Mouse (Mus musculus) neural tube, embryonic 14.5 days (tissue): ENCODE measurements around the gene Plekhf1. TPM values are rescaled to one million over a fixed set of nuclear protein-coding genes. Genes with fewer than 3 reads are reported as not detected.
A peak's percentile ranks its signal among the peaks of the same experiment; 100 is the strongest.

Experiments
- ATAC-seq: fragments of 200-750 bp; cut with Nextera tagmentation; 2 replicates; pipeline ENCODE4 v1.8.0; 2017; ENCODE audit warnings: low read depth, mild to moderate bottlenecking, moderate TSS enrichment, moderate library complexity
- H3K27ac ChIP-seq: fragments of 300-500 bp; sonication (generic); 2 replicates; pipeline ENCODE4 v1.5.1; 2014; ENCODE audit warnings: low read depth, mild to moderate bottlenecking, control low read depth, low read length, moderate library complexity, mixed read lengths
- H3K27me3 ChIP-seq: fragments of 300-500 bp; sonication (generic); 2 replicates; pipeline ENCODE4 v1.6.1; 2014; ENCODE audit warnings: low read length; ENCODE audit not compliant: control insufficient read depth, insufficient read depth
- H3K36me3 ChIP-seq: fragments of 300-500 bp; sonication (generic); 2 replicates; pipeline ENCODE4 v1.6.1; 2014; ENCODE audit warnings: low read length, mixed read lengths; ENCODE audit not compliant: control insufficient read depth, insufficient read depth
- H3K4me1 ChIP-seq: fragments of 300-500 bp; sonication (generic); 2 replicates; pipeline ENCODE4 v1.6.1; 2014; ENCODE audit warnings: low read length; ENCODE audit not compliant: control insufficient read depth, insufficient read depth
- H3K4me2 ChIP-seq: fragments of 300-500 bp; sonication (generic); 2 replicates; pipeline ENCODE4 v1.6.1; 2014; ENCODE audit warnings: mild to moderate bottlenecking, low read depth, low read length, control low read depth
- H3K4me3 ChIP-seq: fragments of 300-500 bp; sonication (generic); 2 replicates; pipeline ENCODE4 v1.5.1; 2014; ENCODE audit warnings: low read depth, low read length, control low read depth, mixed read lengths
- H3K9ac ChIP-seq: fragments of 300-500 bp; sonication (generic); replicated peaks from 2 replicates; pipeline ENCODE4 v1.6.1; 2014; ENCODE audit warnings: low read depth, mild to moderate bottlenecking, control low read depth, low read length, mixed read lengths
- H3K9me3 ChIP-seq: fragments of 300-500 bp; sonication (generic); 2 replicates; pipeline ENCODE4 v1.6.1; 2016; ENCODE audit warnings: low read length; ENCODE audit not compliant: control insufficient read depth
- WGBS: fragments of 180-500 bp; shearing (Covaris S2); extraction: QIAGEN DNeasy Blood & Tissue Kit; methylation state at CpG from one replicate; pipeline ENCODE4 v1.1.7; 2014; 5-methylcytosine and 5-hydroxymethylcytosine counted together
- polyA plus RNA-seq: library from polyadenylated mRNA; unstranded; fragments of >200 nt; fragmentation: Nextera tagmentation; extraction: Ambion mirVana; gene quantifications from 2 replicates; pipeline ENCODE4 v1.2.1, GENCODE M21; 2014

Gene Plekhf1
- polyA plus RNA-seq, 1 experiment from 2014 or later = 0.32 TPM

- Histone ChIP-seq H3K9me3 (no peaks in the 10 kb centered on the region), H3K27ac (no peak overlapping the region), H3K9ac (no peak overlapping the region), H3K4me2 (peak overlapping the region; percentile 49; the same call in 1 of the 2 replicates), H3K4me3 (no peak overlapping the region), H3K4me1 (0 out of 2 replicates have a peak, but pooled peaks cover 2% of the 10 kb centered on the region), H3K27me3 (no peaks in the 10 kb centered on the region), H3K36me3 (peaks cover 2% of the 10 kb centered on the region; the same call in 1 of the 2 replicates)
- no peak for ATAC-seq
- 68% methylated on average over 8 of the region's 8 CpGs for WGBS
These were observed 27.8 kb downstream of the Plekhf1 start for GRCm38 (mm10) chr7:38199907-38200605.

GRCm38 (mm10) chr7:38191571-38191970 is 36.2 kb downstream of the Plekhf1 start:
- H3K27me3 ChIP-seq = no peaks in the 10 kb centered on the region
- H3K9me3 ChIP-seq = no peaks in the 10 kb centered on the region
- ATAC-seq = no peak
- no peak overlapping the region for H3K27ac ChIP-seq
- H3K4me2 ChIP-seq = no peak overlapping the region
- 55% methylated on average over 10 of the region's 10 CpGs for WGBS
- no peak overlapping the region for H3K9ac ChIP-seq
- no peak overlapping the region for H3K4me3 ChIP-seq
- H3K4me1 ChIP-seq = no peaks in the 10 kb centered on the region
- H3K36me3 ChIP-seq = peaks cover 5% of the 10 kb centered on the region; the same call in 1 of the 2 replicates

DNA sequence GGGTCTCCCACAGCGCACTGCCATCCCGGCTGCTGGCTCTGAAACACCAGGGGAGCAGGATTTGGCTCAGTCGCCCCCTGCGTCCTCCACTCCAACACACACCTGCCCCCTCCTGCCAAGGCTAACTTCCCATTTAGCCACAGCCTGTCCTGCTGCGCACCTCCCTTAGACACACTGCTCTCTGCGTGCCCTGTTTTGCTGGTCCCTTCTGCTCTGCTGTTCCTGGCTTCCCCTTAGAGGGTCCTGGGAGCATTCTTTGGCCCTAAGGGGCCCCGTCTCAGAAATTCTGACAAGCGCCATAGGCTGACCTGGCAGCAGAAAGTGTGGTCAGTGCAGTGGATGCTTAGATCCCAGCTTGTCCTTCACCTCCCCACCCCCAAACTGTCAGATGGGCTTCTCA is 36.7 kb downstream of the Plekhf1 start:
- H3K9ac ChIP-seq = no peak overlapping the region
- no peaks in the 10 kb centered on the region for H3K27me3 ChIP-seq
- H3K4me3 ChIP-seq = no peak overlapping the region
- no peaks in the 10 kb centered on the region for H3K4me1 ChIP-seq
- 70% methylated on average over 8 of the region's 8 CpGs for WGBS
- no peaks in the 10 kb centered on the region for H3K9me3 ChIP-seq
- no peak overlapping the region for H3K27ac ChIP-seq
- H3K36me3 ChIP-seq = peaks cover 5% of the 10 kb centered on the region; the same call in 1 of the 2 replicates
- ATAC-seq = no peak
- H3K4me2 ChIP-seq = no peak overlapping the region

GRCm38 (mm10) chr7:38190056-38190835 is 37.6 kb downstream of the Plekhf1 start:
- Histone ChIP-seq H3K4me3 (no peak overlapping the region), H3K4me2 (no peak overlapping the region), H3K27me3 (no peaks in the 10 kb centered on the region), H3K27ac (no peak overlapping the region), H3K36me3 (peaks cover 5% of the 10 kb centered on the region; the same call in 1 of the 2 replicates), H3K9ac (no peak overlapping the region), H3K9me3 (no peaks in the 10 kb centered on the region), H3K4me1 (no peaks in the 10 kb centered on the region)
- ATAC-seq = no peak
- WGBS = 87% methylated on average over 8 of the region's 8 CpGs

DNA sequence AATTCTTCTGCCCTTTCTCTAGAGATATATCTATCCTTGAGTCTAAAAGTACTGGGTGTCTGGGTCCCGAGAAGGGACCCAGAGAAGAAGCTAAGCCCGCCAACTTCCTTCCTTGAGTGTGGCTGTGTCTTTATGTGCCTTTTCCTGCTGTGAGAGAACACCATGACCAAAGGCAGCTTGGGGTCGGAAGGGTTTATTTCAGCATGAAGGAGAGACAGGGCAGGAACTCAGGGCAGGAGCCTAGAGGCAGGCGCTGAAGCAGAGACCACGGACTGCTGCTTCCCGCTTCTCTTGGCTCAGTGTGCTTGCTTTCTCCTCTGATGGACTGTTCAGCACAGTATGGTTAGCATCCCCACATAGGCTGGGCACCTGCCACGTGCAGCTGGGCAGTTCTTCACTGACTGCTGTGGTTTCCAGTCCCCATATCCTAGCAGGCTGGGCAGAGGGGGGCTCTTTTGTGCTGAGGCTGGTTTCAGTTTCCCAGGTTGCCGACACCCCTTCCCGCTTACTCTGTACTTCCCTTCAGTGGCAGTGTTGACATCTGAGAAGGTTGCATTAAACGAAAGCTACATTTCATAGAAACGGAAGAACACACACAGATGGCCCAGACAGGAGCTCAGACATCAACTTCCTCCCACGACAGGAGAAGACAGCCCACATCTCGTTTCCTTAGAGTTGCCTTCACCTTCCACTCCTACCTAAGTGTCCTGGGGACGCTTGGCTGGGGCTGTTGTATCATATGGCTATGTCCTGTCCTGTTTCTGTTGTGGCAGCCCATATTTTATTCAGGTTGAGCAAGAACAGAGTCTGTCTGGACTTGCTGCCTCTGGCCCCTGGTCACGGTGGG is 38.5 kb downstream of the Plekhf1 start:
- 85% methylated on average over 15 of the region's 15 CpGs for WGBS
- H3K27ac ChIP-seq = no peak overlapping the region

DNA sequence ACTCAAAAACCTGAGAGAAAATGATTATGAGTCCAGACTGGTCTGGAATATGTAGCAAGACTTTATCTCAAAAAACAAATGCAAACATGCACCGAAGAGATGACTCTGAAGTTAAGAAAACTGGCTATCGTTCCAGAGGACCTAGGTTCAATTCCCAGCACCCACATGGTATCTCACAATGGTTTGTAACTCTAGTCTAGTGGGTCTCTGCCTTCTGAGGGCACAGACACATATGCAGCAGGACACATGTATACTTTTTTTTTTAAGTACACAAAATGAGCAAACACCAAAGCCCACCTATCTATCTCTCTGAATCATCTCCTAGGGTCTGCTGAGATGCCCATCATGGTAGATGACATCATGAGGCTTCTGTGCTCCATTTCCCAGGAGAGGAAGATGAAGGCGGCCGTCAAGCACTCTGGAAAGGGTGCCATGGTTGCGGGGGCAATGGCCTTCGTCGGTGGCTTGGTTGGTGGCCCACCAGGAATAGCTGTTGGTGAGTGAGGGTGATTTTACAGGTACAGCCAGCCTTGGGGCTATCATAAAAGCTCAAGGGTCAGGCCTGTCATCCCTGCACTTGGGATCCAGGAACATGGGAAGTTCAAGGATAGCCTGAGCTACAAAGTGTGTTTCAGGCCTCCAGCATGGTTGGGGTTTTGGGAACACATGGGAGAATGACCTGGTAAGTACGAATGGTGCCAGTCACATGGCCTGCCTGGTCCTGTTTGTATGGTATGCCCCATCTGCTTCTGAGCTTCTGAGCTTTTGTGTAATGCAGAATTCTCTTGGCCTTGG is 39.3 kb downstream of the Plekhf1 start:
- no peaks in the 10 kb centered on the region for H3K36me3 ChIP-seq
- H3K9ac ChIP-seq = no peak overlapping the region
- H3K4me1 ChIP-seq = peaks cover 5% of the 10 kb centered on the region; the same call in 1 of the 2 replicates
- no peak overlapping the region for H3K4me3 ChIP-seq
- H3K27ac ChIP-seq = no peak overlapping the region
- no peak overlapping the region for H3K4me2 ChIP-seq
- H3K9me3 ChIP-seq = no peaks in the 10 kb centered on the region
- ATAC-seq = no peak
- WGBS = 94% methylated on average over 8 of the region's 8 CpGs
- H3K27me3 ChIP-seq = no peaks in the 10 kb centered on the region

More for the DNA sequence above, 38.5 kb downstream of the Plekhf1 start:
- Histone ChIP-seq H3K4me3 (no peak overlapping the region), H3K9me3 (no peaks in the 10 kb centered on the region), H3K4me2 (no peak overlapping the region), H3K4me1 (peaks cover 2% of the 10 kb centered on the region; the same call in 1 of the 2 replicates), H3K9ac (no peak overlapping the region), H3K27me3 (no peaks in the 10 kb centered on the region), H3K36me3 (no peaks in the 10 kb centered on the region)
- ATAC-seq = no peak

- peaks cover 12% of the 10 kb centered on the region; the same call in 1 of the 2 replicates for H3K4me1 ChIP-seq
- no peak for ATAC-seq
These were observed 40.0 kb downstream of the Plekhf1 start for GRCm38 (mm10) chr7:38187796-38188195.

DNA sequence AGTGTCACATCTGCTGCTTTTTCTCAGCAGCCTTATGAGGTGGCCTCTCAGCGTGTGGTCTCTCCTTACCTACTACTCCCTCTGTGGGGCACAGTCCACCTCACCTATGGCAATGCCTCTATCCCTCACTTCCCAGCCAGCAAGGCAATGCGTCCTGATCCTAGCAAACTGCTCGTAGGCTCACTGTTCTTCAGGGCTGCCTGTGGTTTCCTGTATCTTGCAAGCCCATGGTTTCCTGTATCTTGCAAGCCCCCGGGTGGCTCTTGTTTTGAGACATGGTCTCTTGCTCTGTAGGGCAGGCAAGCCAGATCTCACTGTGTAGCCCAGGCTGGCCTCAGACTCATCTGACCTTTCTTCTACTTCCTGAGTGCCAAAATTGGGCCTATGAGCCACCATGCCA is 41.0 kb downstream of the Plekhf1 start:
- Histone ChIP-seq H3K4me3 (no peak overlapping the region), H3K27ac (no peak overlapping the region), H3K9ac (no peak overlapping the region), H3K36me3 (no peaks in the 10 kb centered on the region), H3K9me3 (no peaks in the 10 kb centered on the region), H3K4me1 (peaks cover 15% of the 10 kb centered on the region; the same call in 1 of the 2 replicates), H3K27me3 (no peaks in the 10 kb centered on the region), H3K4me2 (no peak overlapping the region)
- ATAC-seq = no peak
- 77% methylated on average over 4 of the region's 4 CpGs for WGBS

More at GRCm38 (mm10) chr7:38187796-38188195, 40.0 kb downstream of the Plekhf1 start:
- Histone ChIP-seq H3K27ac (no peak overlapping the region), H3K9ac (no peak overlapping the region), H3K27me3 (no peaks in the 10 kb centered on the region), H3K4me2 (no peak overlapping the region), H3K36me3 (no peaks in the 10 kb centered on the region), H3K9me3 (no peaks in the 10 kb centered on the region), H3K4me3 (no peak overlapping the region)
- 87% methylated on average over 4 of the region's 4 CpGs for WGBS
